Mouse (Mus musculus): ENCODE measurements around the gene Gm4952.

- no peak for TF ChIP-seq HCFC1 (IDR thresholded peaks at IDR 0.05; ENCODE audit: low read depth, low read length)
- no peak for TF ChIP-seq CTCF (conservative IDR thresholded peaks at IDR 0.05 in 1 of 2, IDR thresholded peaks at IDR 0.05 in 1 of 2; ENCODE audit: low read depth in 2 of 2, low read length in 2 of 2)
- no peak for TF ChIP-seq KAT2A (IDR thresholded peaks at IDR 0.05; ENCODE audit: insufficient replicate concordance, low read length)
- TF ChIP-seq POLR2AphosphoS2 (IDR thresholded peaks at IDR 0.05; ENCODE audit: low read depth, low read length) = no peak
- no peak for TF ChIP-seq ZNF384 (IDR thresholded peaks at IDR 0.05; ENCODE audit: low read depth, low read length)
- no peak for TF ChIP-seq MEF2A (IDR thresholded peaks at IDR 0.05; ENCODE audit: borderline replicate concordance, low read depth, low read length)
- TF ChIP-seq EP300 (IDR thresholded peaks at IDR 0.05; ENCODE audit: low read length) = no peak
- TF ChIP-seq JUND (conservative IDR thresholded peaks at IDR 0.05; ENCODE audit: low read depth, low read length) = no peak
- TF ChIP-seq MAX (IDR thresholded peaks at IDR 0.05; ENCODE audit: low read length) = no peak
- TF ChIP-seq POLR2A (IDR thresholded peaks at IDR 0.05; ENCODE audit: low read depth, low read length) = no peak
- no peak for TF ChIP-seq TCF12 (IDR thresholded peaks at IDR 0.05; ENCODE audit: low read depth, low read length)
Observed at GRCm38 (mm10) chr19:12550005-12550942, 49.5 kb upstream of the Gm4952 start.
